In the genomic region with DNA sequence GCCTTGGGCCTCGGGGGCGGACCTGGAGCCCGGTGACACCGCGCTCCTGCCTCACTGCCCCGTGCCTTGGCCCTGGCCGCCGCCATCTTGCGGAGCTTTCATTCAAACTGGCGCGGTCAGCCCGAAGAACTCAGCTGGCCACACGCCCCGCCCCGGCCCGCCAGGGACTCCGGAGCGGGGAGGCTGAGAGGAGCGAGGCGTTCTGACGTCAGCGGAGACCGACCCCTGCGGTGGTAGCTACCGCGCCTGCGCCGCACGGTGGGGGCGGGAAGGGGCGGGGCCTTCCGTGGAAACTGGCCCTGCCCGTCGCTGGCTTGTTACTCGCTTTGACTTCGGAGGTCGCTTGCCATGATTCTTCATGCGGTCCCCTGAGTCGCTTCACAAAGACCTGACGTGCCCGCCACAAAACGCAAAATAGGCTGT, we compare ENCODE assay signal across 8 mouse cellular contexts. TPM values are rescaled to one million over a fixed set of nuclear protein-coding genes. Genes with fewer than 3 reads are reported as not detected.
A peak's percentile ranks its signal among the peaks of the same experiment; 100 is the strongest.
DNase-seq lines count a peak whose midpoint lies in the region; ATAC-seq and TF ChIP-seq lines count a peak whose summit lies in the region.

A gene (minus strand): TSS at position 171 of the 423 bp plus-strand sequence.

- no peaks in the 10 kb centered on the region for H3K27me3 ChIP-seq in ES-Bruce4 (ENCODE audit: control insufficient read depth, insufficient read depth, low read length, poor library complexity, severe bottlenecking)
- H3K27me3 ChIP-seq in forebrain, embryonic 13.5 days = no peaks in the 10 kb centered on the region
- no peaks in the 10 kb centered on the region for H3K27me3 ChIP-seq in liver, postnatal 0 days (ENCODE audit: insufficient read depth, low read length)
- H3K27me3 ChIP-seq in neural tube, embryonic 14.5 days (ENCODE audit: control insufficient read depth, insufficient read depth, low read length) = no peaks in the 10 kb centered on the region; the same call in 1 of the 2 replicates

- H3K9me3 ChIP-seq in ES-Bruce4 (replicated peaks; ENCODE audit: control insufficient read depth, insufficient read depth, low read length, poor library complexity, severe bottlenecking) = no peaks in the 10 kb centered on the region
- no peaks in the 10 kb centered on the region for H3K9me3 ChIP-seq in forebrain, embryonic 13.5 days (replicated peaks)
- H3K9me3 ChIP-seq in liver, postnatal 0 days (ENCODE audit: low read length) = no peaks in the 10 kb centered on the region
- H3K9me3 ChIP-seq in neural tube, embryonic 14.5 days (ENCODE audit: control insufficient read depth, low read length) = no peaks in the 10 kb centered on the region

- H3K36me3 ChIP-seq in ES-Bruce4 (ENCODE audit: control insufficient read depth, insufficient read depth, low read length, poor library complexity, severe bottlenecking) = peaks cover 15% of the 10 kb centered on the region
- H3K36me3 ChIP-seq in forebrain, embryonic 13.5 days (ENCODE audit: poor library complexity, severe bottlenecking) = peaks cover 9% of the 10 kb centered on the region
- no peaks in the 10 kb centered on the region for H3K36me3 ChIP-seq in liver, postnatal 0 days (replicated peaks; ENCODE audit: insufficient read depth, low read length)
- H3K36me3 ChIP-seq in neural tube, embryonic 14.5 days (ENCODE audit: control insufficient read depth, insufficient read depth, low read length) = no peaks in the 10 kb centered on the region

- H3K4me1 ChIP-seq in ES-Bruce4 (ENCODE audit: control insufficient read depth, insufficient read depth, low read length) = no peaks in the 10 kb centered on the region
- peaks cover 18% of the 10 kb centered on the region for H3K4me1 ChIP-seq in forebrain, embryonic 13.5 days
- peaks cover 15% of the 10 kb centered on the region for H3K4me1 ChIP-seq in liver, postnatal 0 days (ENCODE audit: insufficient read depth)
- H3K4me1 ChIP-seq in neural tube, embryonic 14.5 days (ENCODE audit: control insufficient read depth, insufficient read depth, low read length) = peaks cover 9% of the 10 kb centered on the region

- intact Hi-C loops in heart, postnatal 10 days (cut with DNase I) = loop anchor here (2.0 kb wide), 2 partner anchors 38 to 54 kb away; a partner anchor contains a TSS

- peak within 1 kb of the TSS; percentile 66 for H3K27ac ChIP-seq in ES-Bruce4 (ENCODE audit: insufficient read depth, low read length)
- H3K27ac ChIP-seq in forebrain, embryonic 13.5 days = peak within 1 kb of the TSS; percentile 95
- peak within 1 kb of the TSS; percentile 75 for H3K27ac ChIP-seq in liver, postnatal 0 days (ENCODE audit: low read depth)
- peak within 1 kb of the TSS; percentile 87 for H3K27ac ChIP-seq in neural tube, embryonic 14.5 days (ENCODE audit: low read depth, low read length)

- H3K4me2 ChIP-seq in forebrain, embryonic 13.5 days = peak within 1 kb of the TSS; percentile 69
- peak within 1 kb of the TSS; percentile 96 for H3K4me2 ChIP-seq in liver, postnatal 0 days (ENCODE audit: low read depth, low read length)
- H3K4me2 ChIP-seq in neural tube, embryonic 14.5 days (ENCODE audit: low read depth, low read length) = peak within 1 kb of the TSS; percentile 44

- ATAC-seq in cerebellum, adult (ENCODE audit: insufficient number of reproducible peaks, low FRiP score, low TSS enrichment) = peak; percentile 96
- peak; percentile 97 for ATAC-seq in forebrain, embryonic 13.5 days
- peak; percentile 98 for ATAC-seq in liver, postnatal 0 days
- ATAC-seq in neural tube, embryonic 14.5 days (ENCODE audit: low read depth) = peak; percentile 96

- under 1% methylated on average over 42 of the region's 42 CpGs for WGBS in forebrain, embryonic 13.5 days
- under 1% methylated on average over 42 of the region's 42 CpGs for WGBS in large intestine, adult 2 months
- WGBS in liver, postnatal 0 days (ENCODE audit: insufficient replicate concordance) = under 1% methylated on average over 42 of the region's 42 CpGs
- WGBS in neural tube, embryonic 14.5 days = under 1% methylated on average over 38 of the region's 42 CpGs

- DNase-seq in heart, postnatal 10 days = peak; percentile 98
- DNase-seq in large intestine, adult 2 months (ENCODE audit: low read depth, low spot score) = peak; percentile 76
- DNase-seq in liver, postnatal 0 days = peak; percentile 98
- peak; percentile 99 for DNase-seq in testis, postnatal 10 days (ENCODE audit: low spot score)

- H3K9ac ChIP-seq in ES-Bruce4 (ENCODE audit: low read depth, poor library complexity, severe bottlenecking) = peak within 1 kb of the TSS; percentile 97
- peak within 1 kb of the TSS; percentile 89 for H3K9ac ChIP-seq in forebrain, embryonic 13.5 days
- peak within 1 kb of the TSS; percentile 70 for H3K9ac ChIP-seq in liver, postnatal 0 days (replicated peaks)
- peak within 1 kb of the TSS; percentile 80 for H3K9ac ChIP-seq in neural tube, embryonic 14.5 days (replicated peaks; ENCODE audit: low read depth, low read length)

- H3K4me3 ChIP-seq in ES-Bruce4 (ENCODE audit: low read depth, low read length) = peak within 1 kb of the TSS; percentile 93
- peak within 1 kb of the TSS; percentile 90 for H3K4me3 ChIP-seq in forebrain, embryonic 13.5 days
- H3K4me3 ChIP-seq in liver, postnatal 0 days (ENCODE audit: low read depth, low read length) = peak within 1 kb of the TSS; percentile 71
- peak within 1 kb of the TSS; percentile 100 for H3K4me3 ChIP-seq in neural tube, embryonic 14.5 days (ENCODE audit: low read depth, low read length)

- TF ChIP-seq CTCF in ES-Bruce4 (IDR thresholded peaks at IDR 0.05; ENCODE audit: low read depth, low read length) = no peak
- no peak for TF ChIP-seq CTCF in liver, postnatal 0 days (IDR thresholded peaks at IDR 0.05; ENCODE audit: low read depth)

- TF ChIP-seq EP300 in ES-Bruce4 (IDR thresholded peaks at IDR 0.05; ENCODE audit: insufficient read depth, low read depth, low read length) = no peak
- TF ChIP-seq EP300 in liver, postnatal 0 days (IDR thresholded peaks at IDR 0.05; ENCODE audit: low read depth) = no peak

- peak; percentile 82 for TF ChIP-seq POLR2A in ES-Bruce4 (IDR thresholded peaks at IDR 0.05; ENCODE audit: insufficient read depth, low read length)

RNA-seq across cellular contexts. Expression of the gene that starts here (rescaled TPM):
- 33.9 and 34.2 TPM in 2 replicates for polyA plus RNA-seq in ES-Bruce4 (2011; ENCODE audit: insufficient read depth, insufficient read length, low read depth, missing spikeins)
- 27.0 and 28.6 TPM in 2 replicates for polyA plus RNA-seq in forebrain, embryonic 13.5 days (2015; fragmentation: Nextera tagmentation; extraction: Ambion mirVana)
- total RNA-seq in heart, postnatal 10 days (2021) = 1 to 10 TPM; 1.7 to 1.8 TPM
- polyA plus RNA-seq in large intestine, adult 2 months (2012; rRNA removed) = 1.3 TPM in 2 replicates
- 2.3 and 2.5 TPM in 2 replicates for polyA plus RNA-seq in liver, postnatal 0 days (2015; fragmentation: Nextera tagmentation; extraction: Ambion mirVana)
- 7.8 and 10.1 TPM in 2 replicates for polyA plus RNA-seq in neural tube, embryonic 14.5 days (2014; fragmentation: Nextera tagmentation; extraction: Ambion mirVana)

Comparison
In these comparisons a context has a peak if more than half of its experiments do, and no peak if none do; other contexts are left out.
1. Peak in every context shown above with its lines: DNase-seq, ATAC-seq, H3K4me3 ChIP-seq and H3K27ac ChIP-seq.
2. H3K4me2 ChIP-seq: peak in every context shown above with its lines; median percentile 96 in liver, postnatal 0 days; 69 in forebrain, embryonic 13.5 days; 44 in neural tube, embryonic 14.5 days.